In genomic region chr8:6708886-6709449, GRCm38 (mm10) we compare ENCODE assay signal across 13 mouse cellular contexts.
DNase-seq lines count a peak whose midpoint lies in the region; ATAC-seq lines count a peak whose summit lies in the region.
"Had no signal": no experiment of that assay in that cellular context is flagged by ENCODE, and none has a peak within 500 bp of the region (broad histone marks: within the 10 kb centered on the region; RNA-seq: fewer than 3 reads in every experiment).

No protein-coding gene starts in this region.

- H3K27ac ChIP-seq in forebrain, embryonic 12.5 days = no peak overlapping the region
- H3K27ac ChIP-seq in forebrain, embryonic 10.5 days = no peak overlapping the region
- H3K27ac ChIP-seq in midbrain, embryonic 14.5 days (replicated peaks; ENCODE audit: low read depth, low read length) = no peak overlapping the region
- H3K27ac ChIP-seq: kidney, embryonic 15.5 days; liver, embryonic 15.5 days had no signal

- H3K4me3 ChIP-seq in forebrain, embryonic 12.5 days (replicated peaks) = no peak overlapping the region
- H3K4me3 ChIP-seq in forebrain, embryonic 10.5 days = no peak overlapping the region
- no peak overlapping the region for H3K4me3 ChIP-seq in midbrain, embryonic 14.5 days (replicated peaks; ENCODE audit: low read depth, low read length)
- H3K4me3 ChIP-seq: kidney, embryonic 15.5 days; liver, embryonic 15.5 days had no signal

- no peaks in the 10 kb centered on the region for H3K4me1 ChIP-seq in forebrain, embryonic 12.5 days
- H3K4me1 ChIP-seq in forebrain, embryonic 10.5 days = no peaks in the 10 kb centered on the region
- no peaks in the 10 kb centered on the region for H3K4me1 ChIP-seq in midbrain, embryonic 14.5 days (ENCODE audit: control insufficient read depth, insufficient read depth, low read length)
- H3K4me1 ChIP-seq: kidney, embryonic 15.5 days; liver, embryonic 15.5 days had no signal

- H3K4me2 ChIP-seq in forebrain, embryonic 12.5 days = no peak overlapping the region
- no peak overlapping the region for H3K4me2 ChIP-seq in midbrain, embryonic 14.5 days (ENCODE audit: low read length)
- H3K4me2 ChIP-seq: kidney, embryonic 15.5 days; liver, embryonic 15.5 days had no signal

- H3K9me3 ChIP-seq in forebrain, embryonic 12.5 days = no peaks in the 10 kb centered on the region
- H3K9me3 ChIP-seq in forebrain, embryonic 10.5 days = no peaks in the 10 kb centered on the region
- H3K9me3 ChIP-seq in midbrain, embryonic 14.5 days (ENCODE audit: control insufficient read depth, low read length) = no peaks in the 10 kb centered on the region
- H3K9me3 ChIP-seq: kidney, embryonic 15.5 days; liver, embryonic 15.5 days had no signal

- H3K9ac ChIP-seq in forebrain, embryonic 12.5 days = no peak overlapping the region
- no peak overlapping the region for H3K9ac ChIP-seq in midbrain, embryonic 14.5 days (replicated peaks; ENCODE audit: low read length)
- H3K9ac ChIP-seq: kidney, embryonic 15.5 days; liver, embryonic 15.5 days had no signal

- no peaks in the 10 kb centered on the region for H3K27me3 ChIP-seq in forebrain, embryonic 12.5 days
- no peaks in the 10 kb centered on the region for H3K27me3 ChIP-seq in forebrain, embryonic 10.5 days (ENCODE audit: poor library complexity, severe bottlenecking)
- no peaks in the 10 kb centered on the region for H3K27me3 ChIP-seq in midbrain, embryonic 14.5 days (ENCODE audit: control insufficient read depth, insufficient read depth, low read length)
- H3K27me3 ChIP-seq: kidney, embryonic 15.5 days; liver, embryonic 15.5 days had no signal

- peak; percentile 46; the same call in 1 of the 2 replicates for ATAC-seq in forebrain, embryonic 12.5 days (ENCODE audit: low FRiP score)
- no peak for ATAC-seq in midbrain, embryonic 14.5 days (ENCODE audit: low FRiP score, low TSS enrichment)

- no peak for DNase-seq in forebrain, embryonic 10.5 days (ENCODE audit: extremely low spot score, low spot score)
- peak; percentile 13 to 23 for DNase-seq in left cerebral cortex, postnatal 14 days (ENCODE audit: low spot score in 2 of 2)
- no peak for DNase-seq in left cerebral cortex, adult 18-20 months (ENCODE audit: low spot score in 2 of 2)
- DNase-seq in brain, embryonic 18.5 days (ENCODE audit: low read depth, low spot score) = peak; percentile 51
- peak; percentile 18 for DNase-seq in mesoderm, embryonic 11.5 days (ENCODE audit: low read depth, low spot score)
- no peak for DNase-seq in midbrain, embryonic 14.5 days
- DNase-seq in kidney, adult 9 months = no peak
- DNase-seq: adrenal gland, postnatal 10 days; cerebellum, adult 11 months; thymus, adult 2 months had no signal

- intact Hi-C loops in left cerebral cortex, postnatal 14 days (cut with DNase I) = no loop called here

- no peaks in the 10 kb centered on the region for H3K36me3 ChIP-seq in forebrain, embryonic 12.5 days (replicated peaks)
- no peaks in the 10 kb centered on the region for H3K36me3 ChIP-seq in forebrain, embryonic 10.5 days (replicated peaks)
- no peaks in the 10 kb centered on the region for H3K36me3 ChIP-seq in midbrain, embryonic 14.5 days (ENCODE audit: control insufficient read depth, insufficient read depth, low read length)
- H3K36me3 ChIP-seq: kidney, embryonic 15.5 days; liver, embryonic 15.5 days had no signal

- 48% methylated on average over 3 of the region's 3 CpGs for WGBS in forebrain, embryonic 12.5 days
- WGBS in forebrain, embryonic 10.5 days = 76% methylated on average over 3 of the region's 3 CpGs
- WGBS in midbrain, embryonic 14.5 days = 78% methylated on average over 3 of the region's 3 CpGs

Comparison
In these comparisons a context has a peak if more than half of its experiments do, and no peak if none do; other contexts are left out.
1. DNase-seq: peak in left cerebral cortex, postnatal 14 days (2 of 2), brain, embryonic 18.5 days (single experiment) and mesoderm, embryonic 11.5 days (single experiment); none in forebrain, embryonic 10.5 days (single experiment), left cerebral cortex, adult 18-20 months (0 of 2), midbrain, embryonic 14.5 days (single experiment) and kidney, adult 9 months (single experiment).